Mouse (Mus musculus) lung, embryonic 15.5 days (tissue): ENCODE data around the gene Akap13. TPM values are rescaled to one million over a fixed set of nuclear protein-coding genes. Genes with fewer than 3 reads are reported as not detected.
"Not testable (repeated sequence)": the region's sequence is repeated elsewhere in the genome, so short reads cannot be mapped to it uniquely, and the experiment has no call there.

Experiments
- ATAC-seq: fragments of 200-750 bp; cut with Nextera tagmentation; 2 replicates; pipeline ENCODE4 v1.8.0; 2017; ENCODE audit warnings: moderate number of reproducible peaks, borderline replicate concordance; ENCODE audit not compliant: low FRiP score, low TSS enrichment; ENCODE audit errors: extremely low read depth
- H3K27ac ChIP-seq: fragments of 300-500 bp; sonication (generic); 2 replicates; pipeline ENCODE4 v1.5.1; 2015; ENCODE audit warnings: moderate library complexity, mild to moderate bottlenecking, inconsistent platforms
- H3K27me3 ChIP-seq: fragments of 300-500 bp; sonication (generic); 2 replicates; pipeline ENCODE4 v1.6.1; 2015; ENCODE audit warnings: inconsistent platforms
- H3K36me3 ChIP-seq: fragments of 300-500 bp; sonication (generic); 2 replicates; pipeline ENCODE4 v1.6.1; 2015; ENCODE audit warnings: inconsistent platforms
- H3K4me1 ChIP-seq: fragments of 300-500 bp; sonication (generic); 2 replicates; pipeline ENCODE4 v1.6.1; 2015; ENCODE audit warnings: inconsistent platforms
- H3K4me2 ChIP-seq: fragments of 300-500 bp; sonication (generic); 2 replicates; pipeline ENCODE4 v1.6.1; 2015; ENCODE audit warnings: inconsistent platforms, mild to moderate bottlenecking, moderate library complexity
- H3K4me3 ChIP-seq: fragments of 300-500 bp; sonication (generic); 2 replicates; pipeline ENCODE4 v1.5.1; 2015; ENCODE audit warnings: mild to moderate bottlenecking, inconsistent platforms
- H3K9ac ChIP-seq: fragments of 300-500 bp; sonication (generic); 2 replicates; pipeline ENCODE4 v1.6.1; 2015; ENCODE audit warnings: inconsistent platforms
- H3K9me3 ChIP-seq: fragments of 300-500 bp; sonication (generic); 2 replicates; pipeline ENCODE4 v1.6.1; 2016; ENCODE audit warnings: inconsistent platforms
- WGBS: fragments of 180-500 bp; shearing (Covaris S2); methylation state at CpG from one replicate; pipeline ENCODE4 v1.1.7; 2015; 5-methylcytosine and 5-hydroxymethylcytosine counted together
- polyA plus RNA-seq: library from polyadenylated mRNA; unstranded; fragments of >200 nt; fragmentation: Nextera tagmentation; extraction: Ambion mirVana; gene quantifications from 2 replicates; pipeline ENCODE4 v1.2.1, GENCODE M21; 2015

Gene Akap13
- polyA plus RNA-seq, 1 experiment from 2014 or later: 39.0 TPM

DNA sequence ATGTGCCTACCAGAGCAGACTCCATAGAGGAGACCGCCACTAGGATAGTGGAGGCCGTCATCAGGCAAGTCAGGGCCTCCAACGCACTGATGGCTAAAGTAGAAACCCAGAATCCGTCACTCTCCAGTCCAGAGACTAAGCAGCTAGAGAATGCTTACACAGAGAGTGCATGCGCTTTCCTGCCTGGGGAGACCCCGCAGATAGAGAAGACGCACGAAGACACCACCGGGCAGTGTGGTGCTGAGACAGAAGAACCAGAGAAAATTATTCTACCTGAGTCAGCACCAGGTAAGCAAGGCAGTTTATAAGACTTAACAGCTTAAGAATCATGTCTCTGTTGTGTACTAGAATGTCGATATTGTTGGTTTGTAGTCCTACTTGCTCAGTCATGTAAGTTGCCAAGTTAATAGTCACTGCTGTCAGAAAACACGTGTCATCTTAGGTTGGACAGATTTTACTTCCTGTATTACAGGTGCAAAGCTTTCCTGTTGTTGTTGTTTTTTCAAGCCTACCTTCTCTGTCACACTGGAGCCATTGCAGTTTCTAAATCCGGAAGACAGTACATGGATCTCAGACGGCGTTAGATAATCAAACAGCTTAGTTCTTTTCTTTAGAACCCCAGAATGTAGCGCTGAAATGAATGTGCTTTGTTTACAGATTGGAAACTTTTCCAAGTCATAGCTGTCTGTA is 156.1 kb downstream of the Akap13 start:
- Histone ChIP-seq H3K4me1 (peaks cover 32% of the 10 kb centered on the region), H3K4me2 (0 out of 2 replicates have a peak overlapping the region, but pooled peaks have one; percentile 41)

DNA sequence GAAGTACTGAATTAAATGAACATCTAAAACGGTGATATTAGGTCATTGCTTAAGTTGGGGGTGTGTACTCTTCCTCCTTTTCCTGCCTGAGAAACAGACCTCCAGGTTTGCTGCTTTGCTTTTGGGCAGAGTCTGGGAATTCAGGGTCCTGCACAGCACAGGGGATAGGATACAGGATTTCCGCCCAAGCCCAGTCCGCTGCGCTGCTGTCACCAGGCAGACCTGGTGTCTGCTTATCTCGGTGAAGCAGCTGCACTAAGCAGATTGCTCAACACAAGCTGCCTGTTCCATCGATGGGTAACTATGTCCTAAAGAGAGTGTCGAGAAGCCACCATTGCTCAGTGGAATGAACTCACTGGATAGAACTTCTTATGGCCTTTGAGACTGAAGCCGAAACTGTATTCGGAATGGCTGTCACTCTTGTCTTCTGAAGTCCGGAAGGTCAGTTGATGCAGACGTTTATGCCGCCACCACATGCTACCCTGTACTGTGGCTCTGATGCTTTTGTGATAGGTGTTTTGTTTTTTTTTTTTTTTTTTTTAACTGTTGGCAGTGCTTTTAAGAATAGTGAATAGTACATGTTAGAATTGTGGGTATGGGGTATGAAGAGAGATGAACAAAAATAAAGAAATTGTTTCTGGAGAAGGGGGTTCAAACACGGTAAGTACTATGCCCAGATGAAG is 156.8 kb downstream of the Akap13 start:
- ATAC-seq: peak; percentile 91; the same call in 1 of the 2 replicates
- WGBS: 41% methylated on average over 13 of the region's 13 CpGs
- Histone ChIP-seq H3K4me3 (peak overlapping the region; percentile 17; the same call in 1 of the 2 replicates), H3K4me2 (peak overlapping the region; percentile 41), H3K9ac (no peak overlapping the region), H3K27ac (peak overlapping the region; percentile 67), H3K4me1 (peaks cover 32% of the 10 kb centered on the region), H3K27me3 (no peaks in the 10 kb centered on the region), H3K36me3 (peaks cover 33% of the 10 kb centered on the region), H3K9me3 (no peaks in the 10 kb centered on the region)

More for the DNA sequence above, 156.1 kb downstream of the Akap13 start:
- Histone ChIP-seq H3K9me3 (no peaks in the 10 kb centered on the region), H3K27ac (peak overlapping the region; percentile 67), H3K4me3 (no peak overlapping the region), H3K27me3 (no peaks in the 10 kb centered on the region), H3K36me3 (peaks cover 29% of the 10 kb centered on the region), H3K9ac (no peak overlapping the region)
- peak; percentile 12; the same call in 1 of the 2 replicates for ATAC-seq
- WGBS: 63% methylated on average over 15 of the region's 15 CpGs

DNA sequence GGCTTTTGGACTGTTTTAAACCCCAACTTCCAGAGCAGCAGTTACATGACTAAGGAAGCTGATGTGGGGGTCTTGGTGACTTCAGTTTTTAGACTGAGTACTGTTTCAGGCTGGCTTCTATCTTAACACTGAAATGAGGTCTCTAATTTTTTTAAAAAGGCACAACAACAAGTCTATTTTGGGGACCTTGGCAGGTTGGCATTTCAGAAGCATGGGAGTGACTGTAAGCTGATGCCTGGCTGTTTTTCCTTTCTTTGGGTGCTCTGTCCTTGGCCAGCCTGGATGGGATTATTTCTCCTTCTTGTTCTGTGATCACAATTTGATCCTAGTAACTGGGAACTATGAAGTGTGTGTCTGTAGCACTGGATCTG is 157.3 kb downstream of the Akap13 start:
- H3K4me2 ChIP-seq: peak overlapping the region; percentile 41
- no peak overlapping the region for H3K9ac ChIP-seq
- H3K36me3 ChIP-seq: peaks cover 33% of the 10 kb centered on the region
- peak overlapping the region; percentile 17 for H3K4me3 ChIP-seq
- no peaks in the 10 kb centered on the region for H3K27me3 ChIP-seq
- H3K4me1 ChIP-seq: peaks cover 32% of the 10 kb centered on the region
- ATAC-seq: no peak
- H3K9me3 ChIP-seq: no peaks in the 10 kb centered on the region
- H3K27ac ChIP-seq: peak overlapping the region; percentile 67

DNA sequence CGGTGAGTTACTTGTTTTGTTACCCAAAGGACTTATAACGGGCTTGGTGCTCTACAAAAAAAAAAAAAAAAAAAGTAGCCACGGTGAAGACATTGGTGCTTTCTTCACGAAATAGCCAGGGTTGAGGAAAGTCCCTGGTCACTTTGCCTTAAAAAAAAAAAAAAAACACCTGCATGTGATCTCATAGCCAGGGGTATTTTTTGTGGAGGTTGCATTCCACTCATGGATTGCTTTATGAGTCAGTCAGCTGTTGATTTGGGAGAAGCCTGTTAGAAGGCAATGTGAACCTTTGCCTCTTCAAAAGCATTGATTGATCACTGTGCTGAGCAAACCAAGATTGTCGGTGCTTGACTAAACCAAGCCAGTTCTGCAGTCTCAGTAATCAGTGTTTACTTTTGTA is 157.9 kb downstream of the Akap13 start:
- Histone ChIP-seq H3K9ac (no peak overlapping the region), H3K9me3 (no peaks in the 10 kb centered on the region), H3K27me3 (no peaks in the 10 kb centered on the region), H3K36me3 (peaks cover 33% of the 10 kb centered on the region), H3K4me3 (no peak overlapping the region), H3K27ac (no peak overlapping the region), H3K4me2 (peak overlapping the region; percentile 16; the same call in 1 of the 2 replicates), H3K4me1 (peaks cover 32% of the 10 kb centered on the region)
- ATAC-seq: no peak
- 32% methylated on average over 5 of the region's 5 CpGs for WGBS

DNA sequence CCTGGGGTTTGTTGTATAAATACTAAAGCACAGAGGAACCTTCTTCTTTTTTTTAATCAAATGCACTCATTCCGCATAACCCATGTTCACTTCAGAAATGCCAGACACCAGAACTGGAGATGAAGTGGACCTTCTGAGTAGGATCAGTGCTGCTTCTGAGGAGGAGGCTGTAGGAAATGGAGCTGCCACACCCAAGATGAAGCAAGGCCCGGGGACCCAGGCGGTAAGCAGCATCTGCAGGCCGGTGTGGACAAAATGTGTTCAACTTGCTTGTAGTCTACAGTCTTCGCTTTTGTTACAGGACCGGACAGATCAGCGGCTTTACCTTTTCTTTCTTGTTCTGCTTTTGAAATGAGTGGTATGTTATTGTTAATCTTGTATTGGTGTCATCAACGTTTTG is 159.5 kb downstream of the Akap13 start:
- Histone ChIP-seq H3K4me3 (no peak overlapping the region), H3K27me3 (no peaks in the 10 kb centered on the region), H3K9me3 (no peaks in the 10 kb centered on the region), H3K27ac (no peak overlapping the region), H3K36me3 (peaks cover 22% of the 10 kb centered on the region), H3K4me1 (peaks cover 32% of the 10 kb centered on the region), H3K4me2 (no peak overlapping the region), H3K9ac (no peak overlapping the region)
- WGBS: 86% methylated on average over 8 of the region's 8 CpGs
- no peak for ATAC-seq

DNA sequence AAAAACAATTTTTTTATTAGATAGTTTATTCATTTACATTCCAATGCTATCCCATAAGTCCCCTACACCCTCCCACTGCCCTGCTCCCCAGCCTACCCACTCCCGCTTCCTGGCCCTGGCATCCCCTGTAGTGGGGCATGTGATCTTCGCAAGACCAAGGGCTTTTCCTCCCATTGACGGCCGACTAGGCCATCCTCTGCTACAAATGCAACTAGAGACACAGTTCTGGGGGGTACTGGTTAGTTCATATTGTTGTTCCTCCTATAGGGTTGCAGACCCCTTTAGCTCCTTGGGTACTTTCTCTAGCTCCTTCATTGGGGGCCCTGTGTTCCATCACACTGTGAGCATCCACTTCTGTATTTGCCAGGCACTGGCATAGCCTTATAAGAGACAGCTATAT is 161.9 kb downstream of the Akap13 start:
- not testable (repeated sequence) for H3K4me3 ChIP-seq, H3K27ac ChIP-seq, H3K36me3 ChIP-seq, H3K9me3 ChIP-seq, H3K27me3 ChIP-seq, ATAC-seq, H3K9ac ChIP-seq, H3K4me1 ChIP-seq, H3K4me2 ChIP-seq
- WGBS: 89% methylated on average over 4 of the region's 4 CpGs

DNA sequence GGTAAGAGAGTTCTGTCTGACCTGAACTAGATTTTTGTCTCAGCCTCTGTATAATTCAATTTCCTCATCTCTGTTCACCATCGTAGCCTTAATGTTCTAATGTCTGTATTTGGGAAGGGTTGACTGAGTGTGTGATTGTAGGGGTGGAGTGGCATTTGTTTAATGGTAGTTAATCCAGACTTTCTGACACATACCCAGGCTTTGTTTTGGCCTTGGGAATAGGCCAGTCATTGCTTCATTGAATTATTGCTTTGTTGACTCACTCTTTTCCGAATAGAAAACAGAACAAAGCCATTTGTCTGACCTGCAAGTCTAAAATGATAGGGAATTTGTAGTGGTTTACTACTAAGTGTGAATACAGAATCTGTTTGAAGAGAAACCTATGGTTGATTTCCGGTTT is 163.4 kb downstream of the Akap13 start:
- Histone ChIP-seq H3K9me3 (no peaks in the 10 kb centered on the region), H3K27ac (no peak overlapping the region), H3K36me3 (peaks cover 7% of the 10 kb centered on the region; the same call in 1 of the 2 replicates), H3K4me2 (no peak overlapping the region), H3K4me3 (no peak overlapping the region), H3K9ac (no peak overlapping the region), H3K27me3 (no peaks in the 10 kb centered on the region), H3K4me1 (no peaks in the 10 kb centered on the region)
- 73% methylated on average over 3 of the region's 3 CpGs for WGBS
- no peak for ATAC-seq

DNA sequence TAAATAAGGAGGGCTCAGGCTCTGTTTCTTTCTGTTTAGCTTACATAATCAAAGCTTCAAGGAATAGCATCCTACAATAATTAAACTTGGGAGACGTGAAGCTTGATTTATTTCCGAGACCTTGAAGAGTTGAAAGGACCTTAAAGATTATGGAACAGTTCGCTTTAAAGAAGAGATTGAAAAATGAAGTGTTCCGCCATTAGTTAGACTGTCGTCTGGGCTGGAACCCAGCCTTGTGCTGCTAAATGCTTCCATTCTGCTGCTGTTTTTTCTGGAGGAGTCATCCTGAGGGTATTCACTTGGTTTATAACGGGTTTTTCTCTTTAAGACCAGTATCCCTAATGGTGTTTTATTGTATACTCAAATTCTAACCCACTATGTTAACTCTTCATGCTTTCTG is 164.5 kb downstream of the Akap13 start:
- Histone ChIP-seq H3K9ac (no peak overlapping the region), H3K4me1 (no peaks in the 10 kb centered on the region), H3K4me3 (no peak overlapping the region), H3K4me2 (no peak overlapping the region), H3K9me3 (no peaks in the 10 kb centered on the region), H3K27me3 (no peaks in the 10 kb centered on the region), H3K27ac (no peak overlapping the region), H3K36me3 (peaks cover 7% of the 10 kb centered on the region; the same call in 1 of the 2 replicates)
- ATAC-seq: no peak; the same call in 1 of the 2 replicates
- WGBS: 52% methylated on average over 6 of the region's 6 CpGs

DNA sequence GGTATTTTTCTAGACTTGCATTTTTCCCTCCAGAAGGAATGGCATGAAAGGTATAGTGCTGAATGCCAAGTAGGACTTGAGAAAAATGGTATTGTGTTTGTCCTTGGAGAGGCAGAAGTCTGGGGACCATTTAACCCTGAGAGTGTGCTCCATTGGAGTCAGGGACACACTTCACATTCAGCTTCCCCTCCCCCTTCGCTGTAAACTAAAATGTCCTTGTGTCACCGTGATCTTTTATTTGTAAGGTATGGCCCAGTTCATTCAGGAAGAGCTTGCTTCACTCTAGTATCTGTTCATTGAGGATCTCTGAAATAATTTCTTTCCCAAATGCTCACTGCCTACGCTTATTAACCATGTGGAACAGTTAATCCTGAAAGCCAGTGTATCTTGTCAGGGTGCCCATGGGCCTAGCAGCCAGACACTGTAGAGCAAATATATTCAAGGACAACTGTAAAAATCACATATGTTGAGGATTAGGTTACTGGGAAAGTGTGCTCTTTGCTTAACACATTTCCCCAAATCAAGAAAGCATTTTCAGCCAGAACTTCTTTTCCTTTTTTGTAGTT is 165.1 kb downstream of the Akap13 start:
- Histone ChIP-seq H3K4me3 (no peak overlapping the region), H3K4me1 (no peaks in the 10 kb centered on the region), H3K27me3 (no peaks in the 10 kb centered on the region), H3K36me3 (peaks cover 7% of the 10 kb centered on the region; the same call in 1 of the 2 replicates), H3K9ac (no peak overlapping the region), H3K27ac (no peak overlapping the region), H3K4me2 (no peak overlapping the region), H3K9me3 (no peaks in the 10 kb centered on the region)
- 73% methylated on average over 3 of the region's 3 CpGs for WGBS
- ATAC-seq: no peak

DNA sequence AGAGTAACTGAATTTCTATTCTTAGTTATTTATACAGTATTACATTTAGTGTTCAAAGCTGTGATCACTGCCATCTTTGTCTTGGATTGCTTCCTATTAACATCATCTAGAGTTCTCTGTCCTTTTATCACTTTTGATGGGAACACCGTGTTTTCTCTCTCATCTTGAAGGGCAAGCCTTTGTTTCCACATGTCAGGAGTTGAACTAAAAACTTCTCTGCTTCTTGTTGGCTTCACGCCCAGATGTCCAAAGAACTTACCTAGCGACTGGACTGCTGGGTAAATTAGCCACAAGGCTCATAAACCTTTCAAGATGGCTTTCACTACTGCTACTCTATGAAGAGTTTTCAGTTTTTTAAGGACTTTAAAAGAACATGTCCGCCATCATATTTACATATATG is 165.6 kb downstream of the Akap13 start:
- no peak overlapping the region for H3K27ac ChIP-seq
- H3K4me1 ChIP-seq: no peaks in the 10 kb centered on the region
- H3K9me3 ChIP-seq: no peaks in the 10 kb centered on the region
- no peak overlapping the region for H3K9ac ChIP-seq
- no peaks in the 10 kb centered on the region for H3K27me3 ChIP-seq
- H3K4me3 ChIP-seq: no peak overlapping the region
- ATAC-seq: no peak
- no peak overlapping the region for H3K4me2 ChIP-seq
- H3K36me3 ChIP-seq: peaks cover 7% of the 10 kb centered on the region
- 72% methylated on average over 4 of the region's 4 CpGs for WGBS

DNA sequence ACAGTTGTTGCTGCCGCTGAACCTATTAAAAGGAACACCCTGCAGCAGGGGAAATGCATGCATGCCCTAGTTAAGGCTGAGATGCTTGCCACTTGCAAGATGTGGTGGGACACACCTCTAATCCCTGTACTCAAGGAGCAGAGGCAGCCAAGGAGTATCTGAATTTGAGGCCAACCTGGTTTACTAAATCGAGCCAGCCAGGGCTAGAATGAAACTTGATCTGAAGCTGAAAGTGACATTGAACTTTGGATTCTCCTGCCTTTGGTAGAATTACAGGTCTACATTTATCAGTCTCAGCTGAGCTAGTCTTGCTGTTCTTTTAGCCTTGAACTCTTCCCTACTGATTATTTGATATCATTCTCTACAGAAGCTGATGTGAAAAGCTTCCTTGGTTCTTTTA is 172.5 kb downstream of the Akap13 start:
- Histone ChIP-seq H3K4me3 (no peak overlapping the region), H3K4me1 (0 out of 2 replicates have a peak, but pooled peaks cover under 1% of the 10 kb centered on the region), H3K9me3 (no peaks in the 10 kb centered on the region), H3K27me3 (no peaks in the 10 kb centered on the region), H3K9ac (no peak overlapping the region), H3K4me2 (no peak overlapping the region), H3K36me3 (no peaks in the 10 kb centered on the region; the same call in 1 of the 2 replicates), H3K27ac (no peak overlapping the region)
- ATAC-seq: no peak
- 65% methylated on average over 2 of the region's 2 CpGs for WGBS

DNA sequence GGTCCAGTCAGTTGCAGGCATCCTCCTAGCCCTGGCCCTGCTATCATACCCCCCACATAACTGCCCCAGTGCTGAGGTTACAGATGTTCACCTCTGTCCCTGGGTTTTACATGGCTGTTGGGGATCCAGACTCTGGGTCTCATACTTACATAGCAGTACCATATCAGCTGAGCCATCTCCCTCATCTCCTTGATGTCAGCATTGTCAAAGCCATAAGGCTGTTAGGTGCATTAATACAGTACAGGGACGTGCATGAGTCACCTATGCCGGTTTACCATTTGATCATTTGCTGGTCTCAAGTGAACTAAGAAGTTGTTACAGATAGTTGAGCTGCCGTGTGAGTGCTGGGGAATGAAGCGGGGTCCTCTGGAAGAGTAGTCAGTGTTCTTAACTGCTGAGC is 174.3 kb downstream of the Akap13 start:
- no peak overlapping the region for H3K27ac ChIP-seq
- no peak overlapping the region for H3K4me2 ChIP-seq
- H3K27me3 ChIP-seq: no peaks in the 10 kb centered on the region
- H3K4me1 ChIP-seq: peaks cover 12% of the 10 kb centered on the region; the same call in 1 of the 2 replicates
- no peak for ATAC-seq
- WGBS: 90% methylated on average over 4 of the region's 4 CpGs
- H3K9ac ChIP-seq: no peak overlapping the region
- H3K9me3 ChIP-seq: no peaks in the 10 kb centered on the region
- H3K36me3 ChIP-seq: no peaks in the 10 kb centered on the region; the same call in 1 of the 2 replicates
- H3K4me3 ChIP-seq: no peak overlapping the region
